Mouse (Mus musculus) ES-E14 (cell line): ENCODE measurements at regions not wholly inside any gene's neighbourhood (a gene's known extent, or its start where the extent isn't known, plus 50 kb on each side); places are given as distances from the start of the nearest gene placed in this dataset.

Experiments used
- CHD2 ChIP-seq: IDR thresholded peaks from 2 replicates; pipeline ENCODE4 v1.6.1; 2014; ENCODE audit warnings: mild to moderate bottlenecking, low read depth, low read length, inconsistent platforms
- HCFC1 ChIP-seq: IDR thresholded peaks from 2 replicates; pipeline ENCODE4 v1.6.1; 2012; ENCODE audit warnings: low read length, inconsistent platforms, borderline replicate concordance; ENCODE audit not compliant: insufficient read depth
- MAFK ChIP-seq: IDR thresholded peaks from 2 replicates; pipeline ENCODE4 v1.6.1; 2014; ENCODE audit warnings: mild to moderate bottlenecking, low read depth, low read length, inconsistent platforms; ENCODE audit not compliant: insufficient read depth

DNA sequence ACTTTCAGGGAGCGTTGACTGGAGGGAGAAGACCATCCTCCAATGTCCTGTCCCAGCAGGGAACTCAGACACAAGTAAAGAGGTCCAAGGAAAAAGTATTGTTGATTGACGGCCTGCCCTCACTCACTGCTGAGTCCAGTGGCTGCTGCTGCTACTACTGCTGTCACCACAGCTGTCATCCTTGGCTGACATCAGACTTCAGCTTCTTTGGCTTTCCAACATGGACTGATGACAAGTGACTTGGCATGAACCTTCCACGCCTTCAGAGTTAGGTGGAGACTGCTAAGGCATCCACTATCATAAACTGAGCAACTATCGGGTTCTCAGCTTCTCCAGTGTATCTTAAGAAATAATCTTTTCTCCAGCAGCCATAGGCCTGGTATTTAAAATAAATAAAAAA lies 595.9 kb upstream of the Adamts9 start:
- TF ChIP-seq HCFC1 (no peak), MAFK (no peak), CHD2 (no peak)
